Mouse (Mus musculus): ENCODE results near the gene Kif21b. TPM values are rescaled to one million over a fixed set of nuclear protein-coding genes. Genes with fewer than 3 reads are reported as not detected.

Kif21b gene
- 3.3 and 4.3 TPM in 2 replicates for polyA plus RNA-seq (2015; fragmentation: Nextera tagmentation; extraction: Ambion mirVana)

DNA sequence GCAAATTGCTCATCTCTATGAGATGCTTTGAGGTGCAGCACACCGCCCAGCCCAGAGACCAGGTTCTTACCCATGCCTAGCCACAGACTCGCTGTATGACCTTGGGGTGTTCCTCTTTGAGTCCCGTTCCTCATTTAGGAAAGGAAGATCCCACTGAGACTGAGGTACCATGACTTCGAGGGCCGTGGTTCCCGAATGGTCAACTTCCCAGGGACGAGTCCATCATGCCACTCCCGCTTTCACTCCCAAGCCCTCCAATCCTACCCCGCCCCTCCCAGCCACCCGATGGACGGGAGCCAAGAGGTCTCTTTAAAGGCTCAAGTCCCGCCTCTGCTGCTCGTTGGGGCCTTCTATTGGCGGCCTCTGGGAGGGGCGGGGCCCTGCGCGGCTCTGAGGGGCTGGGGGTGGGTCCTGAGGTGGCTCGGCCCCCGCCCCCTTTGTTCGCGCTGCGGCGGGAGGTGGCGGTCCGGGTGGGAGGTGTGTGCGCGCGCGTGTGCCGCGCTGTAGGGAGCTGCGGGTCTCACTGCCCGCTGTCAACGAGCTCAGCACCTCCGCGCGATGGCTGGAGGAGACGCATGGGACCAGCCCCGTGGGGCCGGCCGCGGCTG, at the start of gene Kif21b:
Gene Kif21b, plus strand, starts transcription at position 439 of the 608 bp plus-strand sequence.

DNA sequence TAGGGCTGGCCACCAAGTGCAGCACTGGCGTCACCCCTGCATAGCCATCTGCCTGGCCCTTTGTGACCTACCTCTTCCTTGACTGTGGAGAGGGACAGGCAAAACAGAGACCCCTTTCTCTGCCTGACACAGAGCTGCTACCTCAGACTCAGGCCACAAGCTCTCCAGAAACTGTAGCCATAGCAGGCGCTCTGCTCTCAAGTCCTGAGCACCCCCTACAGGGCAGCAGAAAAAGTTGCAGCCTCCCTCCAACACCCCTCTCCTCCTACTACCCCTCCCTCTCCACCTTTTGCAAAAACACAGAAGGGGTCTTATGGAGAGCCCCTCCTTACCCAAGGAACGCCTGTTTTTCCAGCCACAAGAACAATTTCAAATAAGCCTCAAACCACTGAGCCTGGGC, 81.6 kb downstream of the Kif21b start, which contains the start of gene Mroh3:
Gene Mroh3, minus strand, starts transcription at position 26 of the 400 bp plus-strand sequence.

Other genes starting within 250 kb of the Kif21b start
- gene Pkp1, start 212.2 kb upstream of the Kif21b start, polyA plus RNA-seq (2015; fragmentation: Nextera tagmentation; extraction: Ambion mirVana) = 0.08 and 0.12 TPM in 2 replicates
- gene Igfn1, start 125.0 kb upstream of the Kif21b start, polyA plus RNA-seq (2015; fragmentation: Nextera tagmentation; extraction: Ambion mirVana) = not detected in 2 replicates
- gene Tmem9, start 123.2 kb upstream of the Kif21b start, polyA plus RNA-seq (2015; fragmentation: Nextera tagmentation; extraction: Ambion mirVana) = 62.6 and 70.5 TPM in 2 replicates
- gene Ascl5, start 80.6 kb upstream of the Kif21b start, polyA plus RNA-seq (2015; fragmentation: Nextera tagmentation; extraction: Ambion mirVana) = not detected in 2 replicates
- 0.05 and 0.08 TPM in 2 replicates for gene Cacna1s, start 78.6 kb upstream of the Kif21b start, polyA plus RNA-seq (2015; fragmentation: Nextera tagmentation; extraction: Ambion mirVana)
- not detected in 2 replicates for gene Mroh3, start 81.4 kb downstream of the Kif21b start, polyA plus RNA-seq (2015; fragmentation: Nextera tagmentation; extraction: Ambion mirVana)
- gene Inava, start 102.9 kb downstream of the Kif21b start, polyA plus RNA-seq (2015; fragmentation: Nextera tagmentation; extraction: Ambion mirVana) = 0.11 TPM in 1 of 2 replicates, not detected in the other
- gene Gpr25, start 129.5 kb downstream of the Kif21b start, polyA plus RNA-seq (2015; fragmentation: Nextera tagmentation; extraction: Ambion mirVana) = not detected in 2 replicates
- 8.9 and 10.2 TPM in 2 replicates for gene Camsap2, start 214.7 kb downstream of the Kif21b start, polyA plus RNA-seq (2015; fragmentation: Nextera tagmentation; extraction: Ambion mirVana)

Measured in spleen, postnatal 0 days (tissue).